ENCODE assay signal across 8 mouse cellular contexts in genomic region chr10:127521611-127522080, GRCm38 (mm10). TPM values are rescaled to one million over a fixed set of nuclear protein-coding genes. Genes with fewer than 3 reads are reported as not detected.
DNase-seq lines count a peak whose midpoint lies in the region; ATAC-seq and TF ChIP-seq lines count a peak whose summit lies in the region.

No protein-coding gene starts in this region.

- ATAC-seq in inflammation-experienced regulatory T-cells, adult 6 months, result peak; percentile 41
- ATAC-seq in midbrain, embryonic 16.5 days, result peak; percentile 26

- peaks cover 16% of the 10 kb centered on the region for H3K27me3 ChIP-seq in midbrain, embryonic 16.5 days (ENCODE audit: control insufficient read depth, insufficient read depth, low read depth, low read length)

- DNase-seq in left cerebral cortex, adult 2 months (ENCODE audit: extremely low spot score in 1 of 2, low spot score in 2 of 2), result no peak
- DNase-seq in left cerebral cortex, postnatal 4 days, result no peak
- DNase-seq in c-Kit-positive CD71-positive TER-119-negative erythroid progenitor cells, embryonic 14.5 days (ENCODE audit: low read depth), result peak; percentile 70
- no peak for DNase-seq in frontal cortex, adult 2 months (ENCODE audit: extremely low spot score in 1 of 2, low spot score in 1 of 2)
- DNase-seq in frontal cortex, postnatal 36 days (ENCODE audit: low spot score in 2 of 2), result no peak
- no peak for DNase-seq in left cerebral cortex, adult 11 months (ENCODE audit: low spot score)

- no peak overlapping the region for H3K27ac ChIP-seq in left cerebral cortex, adult 2 months
- H3K27ac ChIP-seq in midbrain, embryonic 16.5 days (ENCODE audit: low read length), result no peak overlapping the region

- peak overlapping the region; percentile 63 for H3K9ac ChIP-seq in midbrain, embryonic 16.5 days (ENCODE audit: low read depth, low read length)

- intact Hi-C loops in left cerebral cortex, adult 2 months (cut with DNase I), result loop anchor here (10.0 kb wide), 1 partner anchor 493 kb away; the partner anchor contains the start of gene Prim1
- intact Hi-C loops in left cerebral cortex, postnatal 4 days (cut with DNase I), result no loop called here

- H3K9me3 ChIP-seq in midbrain, embryonic 16.5 days (replicated peaks; ENCODE audit: control insufficient read depth, low read length, poor library complexity, severe bottlenecking), result no peaks in the 10 kb centered on the region

- peaks cover 4% of the 10 kb centered on the region; the same call in 1 of the 2 replicates for H3K36me3 ChIP-seq in midbrain, embryonic 16.5 days (ENCODE audit: control insufficient read depth, insufficient read depth, low read length)

- H3K4me1 ChIP-seq in midbrain, embryonic 16.5 days (ENCODE audit: control insufficient read depth, insufficient read depth, low read length), result peaks cover 32% of the 10 kb centered on the region

- TF ChIP-seq CTCF in left cerebral cortex, adult 2 months (IDR thresholded peaks at IDR 0.05), result no peak

- peak overlapping the region; percentile 71 for H3K4me3 ChIP-seq in left cerebral cortex, adult 2 months
- peak overlapping the region; percentile 58 for H3K4me3 ChIP-seq in midbrain, embryonic 16.5 days (ENCODE audit: low read depth, low read length)

- 10% methylated on average over 12 of the region's 12 CpGs for WGBS in midbrain, embryonic 16.5 days

- H3K4me2 ChIP-seq in midbrain, embryonic 16.5 days (ENCODE audit: low read length), result peak overlapping the region; percentile 96

RNA-seq across cellular contexts. Expression of gene Shmt2, which starts 0.6 kb away (rescaled TPM):
- 10 to 100 TPM; 24.1 to 26.0 TPM for total RNA-seq in left cerebral cortex, adult 2 months (2021)
- 10 to 100 TPM; 39.7 to 39.9 TPM for total RNA-seq in left cerebral cortex, postnatal 4 days (2021)
- 10 to 100 TPM; 38.2 to 43.2 (median 42.9) TPM for polyA plus RNA-seq in inflammation-experienced regulatory T-cells, adult 6 months (2017; shearing (Covaris generic))
- 45.0 and 45.6 TPM in 2 replicates for polyA plus RNA-seq in midbrain, embryonic 16.5 days (2015; fragmentation: Nextera tagmentation; extraction: Ambion mirVana)
- polyA plus RNA-seq in frontal cortex, adult 2 months (2012; rRNA removed), result 45.3 and 46.6 TPM in 2 replicates

RNA-seq across cellular contexts. Expression of gene Ndufa4l2, which starts 6.9 kb away (rescaled TPM):
- 1 to 10 TPM; 4.2 to 5.6 TPM for total RNA-seq in left cerebral cortex, adult 2 months (2021)
- 1 to 10 TPM; 4.9 to 7.5 TPM for total RNA-seq in left cerebral cortex, postnatal 4 days (2021)
- not detected for polyA plus RNA-seq in inflammation-experienced regulatory T-cells, adult 6 months (2017; shearing (Covaris generic))
- 17.6 and 19.7 TPM in 2 replicates for polyA plus RNA-seq in midbrain, embryonic 16.5 days (2015; fragmentation: Nextera tagmentation; extraction: Ambion mirVana)
- polyA plus RNA-seq in frontal cortex, adult 2 months (2012; rRNA removed), result 10.3 and 10.8 TPM in 2 replicates

RNA-seq across cellular contexts. Expression of gene Nxph4, which starts 12.7 kb away (rescaled TPM):
- 1 to 10 TPM; 5.4 to 5.5 TPM for total RNA-seq in left cerebral cortex, adult 2 months (2021)
- total RNA-seq in left cerebral cortex, postnatal 4 days (2021), result 10 to 100 TPM; 12.9 to 14.4 TPM
- polyA plus RNA-seq in inflammation-experienced regulatory T-cells, adult 6 months (2017; shearing (Covaris generic)), result not detected
- 62.1 and 66.7 TPM in 2 replicates for polyA plus RNA-seq in midbrain, embryonic 16.5 days (2015; fragmentation: Nextera tagmentation; extraction: Ambion mirVana)
- 9.3 and 12.1 TPM in 2 replicates for polyA plus RNA-seq in frontal cortex, adult 2 months (2012; rRNA removed)

RNA-seq across cellular contexts. Expression of gene Stac3, which starts 20.2 kb away (rescaled TPM):
- total RNA-seq in left cerebral cortex, adult 2 months (2021), result 1 to 10 TPM; 2.6 to 9.9 TPM
- 1 to 10 TPM; 5.1 to 5.2 TPM for total RNA-seq in left cerebral cortex, postnatal 4 days (2021)
- under 1 TPM in 1 of 3 experiments, not detected in 2; 0.35 TPM for polyA plus RNA-seq in inflammation-experienced regulatory T-cells, adult 6 months (2017; shearing (Covaris generic))
- polyA plus RNA-seq in midbrain, embryonic 16.5 days (2015; fragmentation: Nextera tagmentation; extraction: Ambion mirVana), result 1.3 and 2.1 TPM in 2 replicates
- polyA plus RNA-seq in frontal cortex, adult 2 months (2012; rRNA removed), result 8.8 and 9.8 TPM in 2 replicates

Comparison
In these comparisons a context has a peak if more than half of its experiments do, and no peak if none do; other contexts are left out.
1. RNA of gene Ndufa4l2, which starts 6.9 kb away (polyA plus RNA-seq): 17.6 to 19.7 TPM in midbrain, embryonic 16.5 days and 10.3 to 10.8 TPM in frontal cortex, adult 2 months; not detected in inflammation-experienced regulatory T-cells, adult 6 months; every median in the first group is over 10 times any median in the second.
2. RNA of gene Nxph4, which starts 12.7 kb away (polyA plus RNA-seq): 62.1 to 66.7 TPM in midbrain, embryonic 16.5 days and 9.3 to 12.1 TPM in frontal cortex, adult 2 months; not detected in inflammation-experienced regulatory T-cells, adult 6 months; every median in the first group is over 10 times any median in the second.